Mouse (Mus musculus): Measurements from ENCODE around the gene Tbc1d8b. TPM values are rescaled to one million over a fixed set of nuclear protein-coding genes. Genes with fewer than 3 reads are reported as not detected.

The Tbc1d8b gene
- polyA plus RNA-seq (2016; fragmentation: Nextera tagmentation; extraction: Ambion mirVana): 1.6 and 1.7 TPM in 2 replicates

DNA sequence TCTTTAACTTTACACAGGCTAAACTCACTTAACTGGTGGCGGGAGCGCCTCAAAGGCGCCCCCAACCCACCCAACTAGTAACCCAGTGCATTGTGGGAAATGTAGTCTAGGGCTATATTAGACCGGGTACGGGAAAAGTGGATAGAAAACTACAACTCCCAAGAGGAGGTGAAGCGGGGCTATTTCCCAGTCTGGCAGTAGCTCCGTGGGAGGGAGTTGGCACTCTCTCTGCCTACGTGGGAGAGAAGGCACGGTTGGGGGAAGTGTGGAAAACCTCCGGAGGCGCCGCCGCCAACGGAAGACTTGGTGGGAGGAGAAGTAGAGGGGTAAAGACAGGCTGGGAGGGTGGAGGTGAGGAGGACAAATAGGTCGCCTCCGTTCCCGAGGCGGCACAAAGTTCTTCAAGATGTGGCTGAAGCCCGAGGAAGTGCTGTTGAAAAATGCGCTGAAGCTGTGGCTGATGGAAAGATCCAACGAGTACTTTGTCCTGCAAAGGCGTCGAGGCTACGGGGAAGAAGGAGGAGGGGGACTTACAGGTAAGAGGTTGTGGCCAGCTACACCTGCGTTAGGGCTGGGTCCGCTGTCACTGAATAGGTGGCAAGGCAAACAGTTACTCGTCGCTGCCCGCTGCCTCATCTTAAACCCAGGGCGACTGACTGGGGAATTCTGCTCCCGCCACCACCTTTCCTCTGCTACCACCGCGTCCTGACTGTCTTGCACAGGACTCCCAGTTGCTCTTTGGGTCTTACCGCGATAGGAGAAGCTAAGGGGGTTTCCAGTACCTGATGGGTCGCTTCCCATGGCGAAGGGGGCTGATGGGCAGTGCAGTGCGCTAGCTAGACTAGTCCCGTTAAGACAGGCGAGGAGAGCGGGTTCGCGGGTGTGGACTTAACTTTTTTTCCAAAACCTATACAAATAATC, at the start of gene Tbc1d8b:
TSS of gene Tbc1d8b (plus strand) at position 222 of the 921 bp plus-strand sequence.
- peak; percentile 99 for ATAC-seq (ENCODE audit: low FRiP score)
- peaks cover 6% of the 10 kb centered on the region for H3K27me3 ChIP-seq
- H3K4me1 ChIP-seq: no peaks in the 10 kb centered on the region
- no peak within 1 kb of the TSS for H3K27ac ChIP-seq
- H3K9ac ChIP-seq: peak within 1 kb of the TSS; percentile 43
- WGBS: 20% methylated on average over 43 of the region's 43 CpGs
- H3K4me2 ChIP-seq (replicated peaks): peak within 1 kb of the TSS; percentile 64
- no peaks in the 10 kb centered on the region for H3K9me3 ChIP-seq (replicated peaks)
- peak within 1 kb of the TSS; percentile 47 for H3K4me3 ChIP-seq
- H3K36me3 ChIP-seq: no peaks in the 10 kb centered on the region

DNA sequence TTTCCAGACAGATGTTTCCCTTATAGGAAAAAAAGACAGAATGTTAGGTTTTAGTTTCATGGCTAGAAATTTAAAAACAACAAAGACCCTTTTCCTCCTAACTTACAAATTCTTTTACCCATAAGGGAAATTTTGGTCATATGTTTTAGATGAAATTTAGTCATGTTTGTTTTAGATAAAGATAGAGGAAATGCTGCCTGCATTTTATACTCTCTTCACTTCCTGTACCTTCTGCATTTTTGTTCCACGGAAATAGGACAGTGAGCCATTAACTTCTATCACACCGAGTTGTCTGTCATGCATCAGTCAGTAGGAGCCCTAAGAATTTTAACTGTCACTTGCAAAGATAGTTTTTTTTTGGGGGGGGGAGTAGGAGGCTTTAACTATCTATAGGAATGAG, 45.1 kb upstream of the Tbc1d8b start:
- WGBS: 82% methylated on average over 2 of the region's 2 CpGs
- Histone ChIP-seq H3K4me3 (no peak overlapping the region), H3K4me1 (no peaks in the 10 kb centered on the region), H3K4me2 (replicated peaks) (no peak overlapping the region), H3K9me3 (replicated peaks) (no peaks in the 10 kb centered on the region), H3K36me3 (no peaks in the 10 kb centered on the region), H3K27ac (no peak overlapping the region), H3K27me3 (peaks cover 3% of the 10 kb centered on the region; the same call in 1 of the 2 replicates), H3K9ac (no peak overlapping the region)
- ATAC-seq (ENCODE audit: low FRiP score): no peak

DNA sequence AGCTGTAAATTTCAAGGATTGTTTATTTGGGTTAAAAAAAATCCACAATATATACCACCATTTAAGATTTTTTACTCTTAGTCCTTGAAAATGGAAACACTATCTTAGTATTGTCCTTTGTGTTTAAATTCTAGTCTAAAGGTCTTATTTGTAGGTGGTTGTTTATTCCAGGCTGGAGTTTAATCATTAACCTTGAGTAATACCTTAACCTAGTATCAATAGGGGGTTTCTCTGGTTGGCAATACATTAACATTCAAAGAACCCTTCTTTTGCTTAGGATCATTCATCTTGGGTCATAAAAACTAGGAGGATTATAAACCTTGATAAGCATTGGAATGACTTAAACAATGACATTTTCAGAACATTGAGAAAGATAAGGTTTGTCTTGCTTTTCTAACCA, 44.4 kb upstream of the Tbc1d8b start:
- Histone ChIP-seq H3K4me2 (replicated peaks) (no peak overlapping the region), H3K4me1 (no peaks in the 10 kb centered on the region), H3K27me3 (peaks cover 3% of the 10 kb centered on the region; the same call in 1 of the 2 replicates), H3K9ac (no peak overlapping the region), H3K4me3 (no peak overlapping the region), H3K27ac (no peak overlapping the region), H3K9me3 (replicated peaks) (no peaks in the 10 kb centered on the region), H3K36me3 (no peaks in the 10 kb centered on the region)
- no peak for ATAC-seq (ENCODE audit: low FRiP score)

DNA sequence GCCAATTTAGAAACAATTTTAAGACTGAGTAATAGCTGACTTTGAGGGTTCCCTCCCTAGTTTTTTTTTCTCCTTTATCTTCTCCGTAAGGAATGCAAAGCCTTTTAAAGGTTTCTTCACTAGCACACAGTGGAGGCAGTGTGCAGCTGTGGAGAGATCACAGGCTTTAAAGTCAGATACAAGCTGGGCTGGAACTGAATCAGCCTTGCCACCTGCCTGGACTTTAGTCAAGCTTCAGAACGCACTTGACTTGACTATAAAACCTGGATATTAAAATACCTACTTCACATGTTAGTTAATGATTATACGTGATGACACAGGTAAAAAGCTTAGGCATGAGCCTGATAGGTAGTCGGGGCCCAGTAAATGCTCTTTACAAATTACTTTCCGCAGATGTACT, 32.6 kb upstream of the Tbc1d8b start:
- 81% methylated on average over 5 of the region's 5 CpGs for WGBS
- ATAC-seq (ENCODE audit: low FRiP score): no peak
- no peak overlapping the region for H3K4me3 ChIP-seq

DNA sequence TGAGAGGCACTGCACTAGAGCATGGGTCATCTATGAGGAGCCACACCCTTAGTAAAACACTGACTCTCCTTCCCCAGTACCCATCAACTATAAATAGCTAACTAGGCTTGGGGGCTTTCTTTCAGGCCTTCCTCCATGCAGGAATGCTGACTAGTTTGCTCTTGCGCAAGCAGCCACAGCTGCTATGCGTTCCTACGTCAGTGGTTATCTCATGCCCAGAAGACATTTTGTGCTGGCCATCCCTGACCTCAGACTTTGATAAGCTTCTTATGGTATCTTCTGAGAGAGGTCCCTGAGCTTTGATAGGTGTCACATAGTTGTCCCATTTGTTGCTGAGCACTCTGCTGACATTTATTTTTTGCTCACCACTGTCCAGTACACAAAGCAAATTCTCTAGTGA, 31.5 kb upstream of the Tbc1d8b start:
- ATAC-seq (ENCODE audit: low FRiP score): no peak

More for the DNA sequence above, 32.6 kb upstream of the Tbc1d8b start:
- no peaks in the 10 kb centered on the region for H3K9me3 ChIP-seq (replicated peaks)
- H3K4me2 ChIP-seq (replicated peaks): no peak overlapping the region
- H3K9ac ChIP-seq: no peak overlapping the region
- no peaks in the 10 kb centered on the region for H3K36me3 ChIP-seq
- no peak overlapping the region for H3K27ac ChIP-seq
- no peaks in the 10 kb centered on the region for H3K27me3 ChIP-seq
- H3K4me1 ChIP-seq: no peaks in the 10 kb centered on the region

DNA sequence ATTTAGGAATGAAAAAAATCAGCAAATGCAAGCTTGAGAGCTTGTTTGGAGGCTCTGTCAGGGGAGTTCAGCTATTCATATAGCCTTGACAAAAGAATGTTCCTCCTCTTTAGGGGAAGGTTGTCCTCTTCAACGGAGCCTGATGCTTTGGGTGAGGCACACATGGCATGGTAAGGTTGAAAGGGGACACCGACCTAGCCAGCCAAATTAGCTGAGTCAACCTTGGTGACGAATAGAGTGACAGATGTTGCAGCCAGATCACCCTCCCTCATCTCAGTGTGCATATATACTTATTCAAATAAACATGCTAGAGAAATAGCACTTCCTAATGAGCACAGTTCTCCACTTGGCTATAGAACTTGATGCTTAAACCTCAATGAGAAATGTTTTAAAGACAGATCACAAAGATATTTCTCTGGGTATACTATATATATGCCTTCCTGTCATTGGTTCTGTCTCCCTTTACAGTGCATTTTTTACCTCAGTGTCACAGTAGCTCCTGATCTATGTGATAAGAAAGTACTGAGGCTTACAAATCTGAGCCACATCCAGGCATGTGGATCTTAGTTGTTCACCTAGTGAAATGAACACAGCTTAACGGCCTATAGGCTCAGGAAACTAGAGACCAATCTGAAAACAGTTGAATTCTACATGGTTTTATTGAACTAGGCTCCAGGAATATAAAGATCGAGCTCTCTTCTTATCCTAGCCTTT, 30.3 kb upstream of the Tbc1d8b start:
- WGBS: 71% methylated on average over 5 of the region's 5 CpGs
- no peak overlapping the region for H3K4me3 ChIP-seq
- H3K36me3 ChIP-seq: no peaks in the 10 kb centered on the region
- H3K27me3 ChIP-seq: no peaks in the 10 kb centered on the region; the same call in 1 of the 2 replicates
- no peaks in the 10 kb centered on the region for H3K4me1 ChIP-seq
- no peak overlapping the region for H3K4me2 ChIP-seq (replicated peaks)
- H3K27ac ChIP-seq: no peak overlapping the region
- no peak overlapping the region for H3K9ac ChIP-seq
- ATAC-seq (ENCODE audit: low FRiP score): no peak
- H3K9me3 ChIP-seq (replicated peaks): no peaks in the 10 kb centered on the region

More for the DNA sequence above, 31.5 kb upstream of the Tbc1d8b start:
- Histone ChIP-seq H3K9me3 (replicated peaks) (no peaks in the 10 kb centered on the region), H3K4me3 (no peak overlapping the region), H3K36me3 (no peaks in the 10 kb centered on the region), H3K27ac (no peak overlapping the region), H3K27me3 (no peaks in the 10 kb centered on the region; the same call in 1 of the 2 replicates), H3K4me2 (replicated peaks) (no peak overlapping the region), H3K9ac (no peak overlapping the region), H3K4me1 (no peaks in the 10 kb centered on the region)
- WGBS: 98% methylated on average over 3 of the region's 3 CpGs

DNA sequence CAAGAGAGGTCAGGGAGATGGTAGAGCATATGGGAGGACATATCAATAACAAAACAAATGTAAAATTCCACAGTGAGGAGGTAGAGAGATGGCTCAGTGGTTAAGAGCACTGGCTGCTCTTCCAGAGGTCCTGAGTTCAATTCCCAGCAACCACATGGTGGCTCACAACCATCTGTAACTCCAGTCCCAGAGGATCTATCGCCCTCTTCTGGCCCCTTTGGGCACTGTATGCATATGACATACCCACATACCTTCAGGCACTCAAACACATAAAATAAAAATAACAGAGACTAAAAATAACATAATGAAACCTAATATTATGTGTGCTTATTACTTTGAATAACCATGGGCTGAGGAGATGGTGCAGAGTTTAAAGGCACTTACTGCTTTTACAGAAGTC, 22.7 kb upstream of the Tbc1d8b start:
- H3K4me2 ChIP-seq (replicated peaks): no peak overlapping the region
- no peak overlapping the region for H3K4me3 ChIP-seq
- no peak for ATAC-seq (ENCODE audit: low FRiP score)
- WGBS: 33% methylated on average over 1 of the region's 1 CpGs
- no peaks in the 10 kb centered on the region; the same call in 1 of the 2 replicates for H3K27me3 ChIP-seq
- no peaks in the 10 kb centered on the region for H3K4me1 ChIP-seq
- H3K9ac ChIP-seq: no peak overlapping the region
- H3K27ac ChIP-seq: no peak overlapping the region
- no peaks in the 10 kb centered on the region for H3K9me3 ChIP-seq (replicated peaks)
- no peaks in the 10 kb centered on the region for H3K36me3 ChIP-seq

DNA sequence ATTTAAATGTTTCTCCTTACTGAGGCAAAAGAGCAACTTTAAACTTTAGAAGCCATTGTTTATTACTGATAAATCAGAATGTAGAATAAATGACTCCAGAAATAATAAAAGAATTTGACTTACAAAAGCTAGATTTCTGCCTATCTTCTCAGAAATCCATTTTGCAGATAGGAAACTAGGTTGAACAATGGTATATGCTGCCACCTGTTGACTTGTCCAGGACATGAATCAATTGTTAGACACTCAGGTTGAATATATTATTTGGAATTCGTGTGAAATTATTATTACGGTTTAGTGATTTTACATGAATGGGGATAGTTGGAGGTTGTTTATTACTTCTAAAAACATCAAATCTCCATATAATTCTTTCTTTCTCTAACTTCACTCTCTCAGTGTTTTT, 19.0 kb upstream of the Tbc1d8b start:
- Histone ChIP-seq H3K27ac (no peak overlapping the region), H3K27me3 (no peaks in the 10 kb centered on the region), H3K4me1 (no peaks in the 10 kb centered on the region), H3K9ac (no peak overlapping the region), H3K4me3 (no peak overlapping the region), H3K4me2 (replicated peaks) (no peak overlapping the region), H3K36me3 (no peaks in the 10 kb centered on the region), H3K9me3 (replicated peaks) (no peaks in the 10 kb centered on the region)
- WGBS: 74% methylated on average over 2 of the region's 2 CpGs
- no peak for ATAC-seq (ENCODE audit: low FRiP score)

DNA sequence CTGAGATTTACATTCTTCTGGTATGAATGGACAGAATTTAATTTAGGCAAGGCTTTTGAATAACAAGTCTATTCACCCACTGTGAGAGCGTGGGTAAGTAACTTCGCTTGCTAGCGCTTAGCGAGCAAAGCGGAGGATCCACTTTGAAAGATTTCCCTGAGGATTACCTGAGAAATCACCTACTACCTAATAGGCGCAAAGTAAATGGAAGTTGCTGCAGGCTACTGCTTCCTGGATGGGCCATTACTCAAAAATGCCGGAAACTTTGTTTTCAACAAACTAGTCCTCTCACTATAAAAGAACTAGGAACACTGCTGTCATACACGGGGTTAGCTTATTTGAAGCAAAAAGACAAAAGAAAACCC, 404 bp upstream of the Tbc1d8b start:
- Histone ChIP-seq H3K4me2 (replicated peaks) (peak overlapping the region; percentile 64), H3K36me3 (no peaks in the 10 kb centered on the region), H3K4me1 (no peaks in the 10 kb centered on the region), H3K27ac (no peak overlapping the region), H3K9ac (no peak overlapping the region), H3K4me3 (peak overlapping the region; percentile 47), H3K27me3 (peaks cover 6% of the 10 kb centered on the region), H3K9me3 (replicated peaks) (no peaks in the 10 kb centered on the region)
- ATAC-seq (ENCODE audit: low FRiP score): no peak
- 27% methylated on average over 8 of the region's 8 CpGs for WGBS

DNA sequence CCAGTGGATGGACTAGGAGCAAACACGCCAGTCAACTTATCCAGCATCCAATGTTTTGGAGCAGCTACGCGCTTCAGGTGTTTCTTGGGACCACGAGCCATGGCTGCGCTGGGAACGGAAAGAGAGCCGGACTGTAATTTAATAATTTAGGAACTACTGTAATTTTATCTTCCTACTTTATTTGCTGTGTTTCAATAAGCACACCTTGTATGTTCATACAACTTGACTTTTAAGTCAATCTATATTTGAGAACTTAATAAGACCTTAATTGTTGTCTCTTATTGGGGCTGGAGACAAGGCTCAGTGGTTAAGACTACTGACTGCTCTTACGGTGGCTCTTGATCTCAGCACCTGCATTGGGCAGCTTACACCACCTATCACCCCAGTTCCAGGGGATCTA, 29.6 kb downstream of the Tbc1d8b start, which contains the start of gene Gm15013:
TSS of gene Gm15013 (minus strand) at position 101 of the 400 bp plus-strand sequence.
- 97% methylated on average over 8 of the region's 8 CpGs for WGBS
- no peak for ATAC-seq (ENCODE audit: low FRiP score)
- no peak within 1 kb of the TSS for H3K4me2 ChIP-seq (replicated peaks)
- H3K27me3 ChIP-seq: no peaks in the 10 kb centered on the region
- H3K9me3 ChIP-seq (replicated peaks): no peaks in the 10 kb centered on the region
- no peak within 1 kb of the TSS for H3K9ac ChIP-seq
- H3K4me1 ChIP-seq: no peaks in the 10 kb centered on the region
- no peak within 1 kb of the TSS for H3K4me3 ChIP-seq
- no peak within 1 kb of the TSS for H3K27ac ChIP-seq
- no peaks in the 10 kb centered on the region for H3K36me3 ChIP-seq

DNA sequence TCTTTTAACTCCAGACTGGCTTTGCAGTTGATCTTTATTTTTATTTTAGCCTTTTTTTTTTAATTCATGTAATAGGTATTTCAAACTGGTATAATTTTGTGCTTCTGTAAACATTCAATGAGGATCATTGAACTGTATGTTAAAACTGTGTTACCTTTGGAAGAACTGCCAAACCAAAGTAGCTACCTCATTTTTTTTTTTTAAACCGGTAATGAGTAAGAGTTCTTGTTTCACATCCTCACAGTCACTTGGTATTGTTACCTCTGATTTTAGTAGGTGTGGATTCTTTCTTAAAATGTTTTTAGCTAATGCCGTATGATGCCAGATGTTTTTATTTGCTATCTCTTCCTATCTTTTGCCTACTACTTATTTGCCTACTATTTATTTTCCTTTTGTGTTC, 37.6 kb downstream of the Tbc1d8b start:
- Histone ChIP-seq H3K27me3 (0 out of 2 replicates have a peak, but pooled peaks cover 4% of the 10 kb centered on the region), H3K9me3 (replicated peaks) (no peaks in the 10 kb centered on the region), H3K4me1 (no peaks in the 10 kb centered on the region), H3K9ac (no peak overlapping the region), H3K36me3 (no peaks in the 10 kb centered on the region), H3K4me3 (no peak overlapping the region), H3K4me2 (replicated peaks) (no peak overlapping the region), H3K27ac (no peak overlapping the region)
- 90% methylated on average over 2 of the region's 2 CpGs for WGBS
- no peak for ATAC-seq (ENCODE audit: low FRiP score)

DNA sequence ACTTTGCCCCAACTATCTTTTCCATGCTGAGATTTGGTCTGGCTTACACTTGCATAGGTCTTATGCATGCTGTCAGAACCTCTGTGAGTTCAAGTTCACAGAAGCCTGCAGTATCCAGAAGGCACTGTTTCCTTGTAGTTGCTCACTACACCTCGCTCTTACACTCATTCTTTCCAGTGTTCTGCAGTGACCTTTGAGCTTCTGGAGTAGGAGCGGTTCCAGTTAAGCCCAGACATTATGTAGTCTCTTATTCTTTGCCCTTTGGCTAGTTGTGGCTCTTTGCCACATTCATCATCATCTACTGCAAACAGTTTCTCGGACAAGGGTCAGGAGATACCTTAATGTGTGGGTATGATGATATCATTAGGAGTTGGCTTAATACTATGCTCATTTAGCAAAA, 45.7 kb downstream of the Tbc1d8b start:
- Histone ChIP-seq H3K27me3 (peaks cover 3% of the 10 kb centered on the region; the same call in 1 of the 2 replicates), H3K9ac (no peak overlapping the region), H3K36me3 (no peaks in the 10 kb centered on the region), H3K9me3 (replicated peaks) (no peaks in the 10 kb centered on the region), H3K27ac (no peak overlapping the region), H3K4me2 (replicated peaks) (no peak overlapping the region), H3K4me1 (no peaks in the 10 kb centered on the region), H3K4me3 (no peak overlapping the region)
- ATAC-seq (ENCODE audit: low FRiP score): no peak
- WGBS: 85% methylated on average over 3 of the region's 3 CpGs

Data from hindbrain, embryonic 12.5 days (tissue).